In genomic region chr2:49841089-49841488, GRCm38 (mm10) we compare ENCODE assay signal across 18 mouse cellular contexts. TPM values are rescaled to one million over a fixed set of nuclear protein-coding genes. Genes with fewer than 3 reads are reported as not detected.
DNase-seq lines count a peak whose midpoint lies in the region; ATAC-seq and TF ChIP-seq lines count a peak whose summit lies in the region.
"Had no signal": no experiment of that assay in that cellular context is flagged by ENCODE, and none has a peak within 500 bp of the region (broad histone marks: within the 10 kb centered on the region; RNA-seq: fewer than 3 reads in every experiment).

No protein-coding gene starts in this region.

- peak; percentile 39 to 71 for DNase-seq in cerebellum, postnatal 10 days
- no peak for DNase-seq in cerebellum, adult 11-12 months
- no peak for DNase-seq in heart, postnatal 0 days (ENCODE audit: low spot score)
- no peak for DNase-seq in neural tube, embryonic 10.5 days (ENCODE audit: extremely low spot score, low spot score)
- DNase-seq in thymus, postnatal 25 days: no peak
- DNase-seq: B cell, adult 2 months; liver, postnatal 0 days; thymus, adult 18-20 months had no signal

- no peaks in the 10 kb centered on the region for H3K9me3 ChIP-seq in heart, postnatal 0 days (replicated peaks; ENCODE audit: control insufficient read depth, low read length)
- H3K9me3 ChIP-seq in heart, embryonic 12.5 days (replicated peaks): no peaks in the 10 kb centered on the region
- no peaks in the 10 kb centered on the region for H3K9me3 ChIP-seq in neural tube, embryonic 15.5 days (replicated peaks)
- H3K9me3 ChIP-seq: embryonic facial prominence, embryonic 12.5 days; hindbrain, embryonic 12.5 days; limb, embryonic 10.5 days; neural tube, embryonic 12.5 days; stomach, embryonic 15.5 days had no signal

- no peak overlapping the region for H3K9ac ChIP-seq in heart, postnatal 0 days (replicated peaks; ENCODE audit: low read depth, low read length)
- H3K9ac ChIP-seq in heart, embryonic 12.5 days: no peak overlapping the region
- no peak overlapping the region for H3K9ac ChIP-seq in neural tube, embryonic 15.5 days (replicated peaks)
- H3K9ac ChIP-seq: embryonic facial prominence, embryonic 12.5 days; hindbrain, embryonic 12.5 days; liver, postnatal 0 days; neural tube, embryonic 12.5 days; stomach, embryonic 15.5 days had no signal

- H3K4me1 ChIP-seq in heart, postnatal 0 days (ENCODE audit: control insufficient read depth, insufficient read depth): peaks cover 4% of the 10 kb centered on the region; the same call in 1 of the 2 replicates
- peaks cover 19% of the 10 kb centered on the region for H3K4me1 ChIP-seq in heart, embryonic 12.5 days (replicated peaks)
- peaks cover 12% of the 10 kb centered on the region; the same call in 1 of the 2 replicates for H3K4me1 ChIP-seq in neural tube, embryonic 15.5 days
- H3K4me1 ChIP-seq: stomach, embryonic 15.5 days had no signal

- H3K27ac ChIP-seq in heart, postnatal 0 days (ENCODE audit: low read depth): peak overlapping the region; percentile 12; the same call in 1 of the 2 replicates
- no peak overlapping the region for H3K27ac ChIP-seq in heart, embryonic 12.5 days (ENCODE audit: poor library complexity, severe bottlenecking)
- no peak overlapping the region for H3K27ac ChIP-seq in neural tube, embryonic 15.5 days (replicated peaks)
- H3K27ac ChIP-seq: embryonic facial prominence, embryonic 12.5 days; hindbrain, embryonic 12.5 days; limb, embryonic 10.5 days; neural tube, embryonic 12.5 days; stomach, embryonic 15.5 days had no signal

- no peaks in the 10 kb centered on the region for H3K27me3 ChIP-seq in heart, postnatal 0 days (ENCODE audit: control insufficient read depth, insufficient read depth, low read length)
- no peaks in the 10 kb centered on the region for H3K27me3 ChIP-seq in heart, embryonic 12.5 days (replicated peaks)
- H3K27me3 ChIP-seq in neural tube, embryonic 15.5 days (replicated peaks): no peaks in the 10 kb centered on the region
- H3K27me3 ChIP-seq: embryonic facial prominence, embryonic 12.5 days; hindbrain, embryonic 12.5 days; neural tube, embryonic 12.5 days; stomach, embryonic 15.5 days had no signal

- WGBS in heart, postnatal 0 days: 87% methylated on average over 5 of the region's 5 CpGs
- WGBS in heart, embryonic 12.5 days: 90% methylated on average over 5 of the region's 5 CpGs
- 91% methylated on average over 5 of the region's 5 CpGs for WGBS in neural tube, embryonic 15.5 days

- TF ChIP-seq CTCF in heart, postnatal 0 days (IDR thresholded peaks at IDR 0.05; ENCODE audit: low read depth): no peak

- no peak for ATAC-seq in heart, postnatal 0 days (ENCODE audit: insufficient read depth, low read depth)
- no peak for ATAC-seq in heart, embryonic 12.5 days (ENCODE audit: insufficient number of reproducible peaks, low FRiP score)
- ATAC-seq in neural tube, embryonic 15.5 days (ENCODE audit: low FRiP score): 0 out of 2 replicates have a peak, but pooled peaks have one; percentile 15
- ATAC-seq: liver, postnatal 0 days had no signal

- no peak overlapping the region for H3K4me3 ChIP-seq in heart, postnatal 0 days (ENCODE audit: low read depth, low read length)
- H3K4me3 ChIP-seq in heart, embryonic 12.5 days: no peak overlapping the region
- no peak overlapping the region for H3K4me3 ChIP-seq in neural tube, embryonic 15.5 days (replicated peaks)
- H3K4me3 ChIP-seq: embryonic facial prominence, embryonic 12.5 days; erythroblast, embryonic 14.5 days; hindbrain, embryonic 12.5 days; limb, embryonic 10.5 days; neural tube, embryonic 12.5 days; stomach, embryonic 15.5 days had no signal

- H3K36me3 ChIP-seq in heart, postnatal 0 days (replicated peaks; ENCODE audit: control insufficient read depth, insufficient read depth, low read length): no peaks in the 10 kb centered on the region
- no peaks in the 10 kb centered on the region for H3K36me3 ChIP-seq in heart, embryonic 12.5 days
- no peaks in the 10 kb centered on the region for H3K36me3 ChIP-seq in neural tube, embryonic 15.5 days
- H3K36me3 ChIP-seq: embryonic facial prominence, embryonic 12.5 days; hindbrain, embryonic 12.5 days; limb, embryonic 10.5 days; neural tube, embryonic 12.5 days; stomach, embryonic 15.5 days had no signal

- no peak for TF ChIP-seq EP300 in heart, postnatal 0 days (IDR thresholded peaks at IDR 0.05; ENCODE audit: low read depth)

- no peak overlapping the region for H3K4me2 ChIP-seq in heart, postnatal 0 days (ENCODE audit: low read depth, low read length)
- H3K4me2 ChIP-seq in heart, embryonic 12.5 days: no peak overlapping the region
- H3K4me2 ChIP-seq in neural tube, embryonic 15.5 days: no peak overlapping the region
- H3K4me2 ChIP-seq: embryonic facial prominence, embryonic 12.5 days; hindbrain, embryonic 12.5 days; neural tube, embryonic 12.5 days; stomach, embryonic 15.5 days had no signal

RNA-seq across cellular contexts. Expression of gene Lypd6b, which starts 53.6 kb away (rescaled TPM):
- 0.11 and 0.23 TPM in 2 replicates for total RNA-seq in heart, postnatal 0 days (2014; rRNA removed; ENCODE audit: low replicate concordance)
- polyA plus RNA-seq in heart, postnatal 0 days (2015; fragmentation: Nextera tagmentation; extraction: Ambion mirVana): 0.38 and 0.77 TPM in 2 replicates
- 2.6 and 3.8 TPM in 2 replicates for polyA plus RNA-seq in heart, embryonic 12.5 days (2016; fragmentation: Nextera tagmentation; extraction: Ambion mirVana)
- polyA plus RNA-seq in neural tube, embryonic 15.5 days (2015; fragmentation: Nextera tagmentation; extraction: Ambion mirVana): 20.7 and 22.1 TPM in 2 replicates
- total RNA-seq: gastrocnemius, adult 8-10 months; liver, adult 2 months had no signal
- polyA plus RNA-seq: erythroblast, embryonic 14.5 days; liver, adult 2 months; liver, postnatal 0 days had no signal

Comparison
In these comparisons a context has a peak if more than half of its experiments do, and no peak if none do; other contexts are left out.
1. DNase-seq: peak in cerebellum, postnatal 10 days (2 of 2); none in cerebellum, adult 11-12 months (single experiment), heart, postnatal 0 days (single experiment), neural tube, embryonic 10.5 days (single experiment) and thymus, postnatal 25 days (single experiment).